In the genomic region with DNA sequence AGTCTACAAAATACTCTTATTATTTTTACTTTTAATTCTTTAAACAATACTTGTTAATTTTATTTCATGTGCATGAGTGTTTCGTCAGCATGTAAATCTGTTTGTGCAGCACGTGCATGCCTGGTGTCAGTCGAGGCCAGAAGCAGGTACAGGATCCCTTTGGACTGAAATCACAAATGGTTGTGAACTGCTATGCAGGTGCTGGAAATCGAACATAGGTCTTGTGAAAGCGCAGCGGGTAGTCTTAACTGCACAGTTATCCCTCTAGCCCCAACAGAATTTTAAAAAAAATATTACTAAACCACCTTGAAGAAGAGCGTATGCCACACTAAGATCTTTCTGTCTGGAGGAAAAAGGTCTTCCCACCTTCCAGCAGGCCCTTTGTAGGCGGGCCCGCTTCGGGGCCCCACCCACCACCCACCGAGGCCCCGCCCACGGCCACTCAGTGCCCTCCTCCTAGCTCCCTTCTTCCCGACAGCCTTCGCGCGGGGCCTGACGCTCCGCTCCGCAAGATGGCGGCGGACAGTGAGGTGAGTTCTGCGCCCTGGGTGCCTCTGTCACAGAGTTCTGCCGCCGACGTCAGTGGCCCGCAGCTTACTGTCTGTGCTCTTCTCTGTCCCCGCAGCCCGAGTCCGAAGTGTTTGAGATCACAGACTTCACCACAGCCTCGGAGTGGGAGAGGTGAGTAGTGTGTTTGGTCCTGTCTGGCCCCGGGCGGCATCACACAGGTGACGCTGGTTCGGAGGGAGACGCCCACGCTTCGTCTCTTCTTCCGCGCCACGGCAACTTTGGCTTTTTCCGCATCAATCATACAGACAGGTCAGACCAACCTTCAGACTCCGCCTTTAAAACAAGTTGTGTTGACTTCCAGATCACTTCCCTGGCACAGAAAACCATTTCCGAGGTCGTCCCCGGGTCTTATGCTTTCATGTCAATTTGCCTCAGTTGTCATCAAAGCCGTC, we compare ENCODE assay signal across 7 mouse cellular contexts. TPM values are rescaled to one million over a fixed set of nuclear protein-coding genes. Genes with fewer than 3 reads are reported as not detected.
A peak's percentile ranks its signal among the peaks of the same experiment; 100 is the strongest.
DNase-seq lines count a peak whose midpoint lies in the region; ATAC-seq lines count a peak whose summit lies in the region.

A gene (plus strand): TSS at position 474 of the 962 bp plus-strand sequence.

- peak within 1 kb of the TSS; percentile 87 for H3K4me3 ChIP-seq in intestine, embryonic 15.5 days (replicated peaks)
- peak within 1 kb of the TSS; percentile 73 for H3K4me3 ChIP-seq in midbrain, embryonic 10.5 days

- H3K4me2 ChIP-seq in intestine, embryonic 15.5 days (replicated peaks) = peak within 1 kb of the TSS; percentile 58

- no peaks in the 10 kb centered on the region for H3K4me1 ChIP-seq in intestine, embryonic 15.5 days (replicated peaks)
- peaks cover 10% of the 10 kb centered on the region for H3K4me1 ChIP-seq in midbrain, embryonic 10.5 days

- ATAC-seq in intestine, embryonic 15.5 days = peak; percentile 100

- peak within 1 kb of the TSS; percentile 74 for H3K9ac ChIP-seq in intestine, embryonic 15.5 days

- H3K9me3 ChIP-seq in intestine, embryonic 15.5 days = no peaks in the 10 kb centered on the region
- no peaks in the 10 kb centered on the region for H3K9me3 ChIP-seq in midbrain, embryonic 10.5 days (replicated peaks)

- 11% methylated on average over 47 of the region's 47 CpGs for WGBS in intestine, embryonic 15.5 days
- WGBS in midbrain, embryonic 10.5 days = 12% methylated on average over 47 of the region's 47 CpGs

- H3K27me3 ChIP-seq in intestine, embryonic 15.5 days (replicated peaks) = no peaks in the 10 kb centered on the region
- H3K27me3 ChIP-seq in midbrain, embryonic 10.5 days (ENCODE audit: low read depth, poor library complexity, severe bottlenecking) = no peaks in the 10 kb centered on the region

- H3K27ac ChIP-seq in intestine, embryonic 15.5 days = peak within 1 kb of the TSS; percentile 88
- peak within 1 kb of the TSS; percentile 85 for H3K27ac ChIP-seq in midbrain, embryonic 10.5 days (replicated peaks)

- H3K36me3 ChIP-seq in intestine, embryonic 15.5 days = no peaks in the 10 kb centered on the region
- H3K36me3 ChIP-seq in midbrain, embryonic 10.5 days = peaks cover 25% of the 10 kb centered on the region

- peak; percentile 86 to 89 for DNase-seq in adrenal gland, adult 18-20 months (ENCODE audit: low spot score in 2 of 2)
- peak; percentile 94 for DNase-seq in embryo, embryonic 11 days
- DNase-seq in gastrocnemius, postnatal 36 days = peak; percentile 77 to 86
- peak; percentile 90 to 91 for DNase-seq in left cerebral cortex, postnatal 25 days (ENCODE audit: low spot score in 2 of 2)
- DNase-seq in midbrain, embryonic 10.5 days (ENCODE audit: low spot score) = peak; percentile 87
- peak; percentile 87 for DNase-seq in right cerebral cortex, postnatal 4 days

- intact Hi-C loops in gastrocnemius, postnatal 36 days (cut with DNase I) = no loop called here
- intact Hi-C loops in left cerebral cortex, postnatal 25 days (cut with DNase I) = no loop called here

RNA-seq across cellular contexts. Expression of the gene that starts here (rescaled TPM):
- total RNA-seq in adrenal gland, adult 18-20 months (2021) = 10 to 100 TPM; 46.5 to 51.4 TPM
- total RNA-seq in gastrocnemius, postnatal 36 days (2021) = 10 to 100 TPM; 22.8 TPM
- 20.8 and 22.4 TPM in 2 replicates for polyA plus RNA-seq in intestine, embryonic 15.5 days (2015; fragmentation: Nextera tagmentation; extraction: Ambion mirVana)
- total RNA-seq in left cerebral cortex, postnatal 25 days (2021) = 10 to 100 TPM; 76.4 to 76.5 TPM
- polyA plus RNA-seq in midbrain, embryonic 10.5 days (2016; fragmentation: Nextera tagmentation; extraction: Ambion mirVana) = 15.8 and 18.4 TPM in 2 replicates

Comparison
In these comparisons a context has a peak if more than half of its experiments do, and no peak if none do; other contexts are left out.
1. Peak in every context shown above with its lines: DNase-seq, ATAC-seq, H3K4me3 ChIP-seq and H3K27ac ChIP-seq.